Mouse (Mus musculus) limb, embryonic 15.5 days (tissue): ENCODE measurements around the gene Igflr1. TPM values are rescaled to one million over a fixed set of nuclear protein-coding genes. Genes with fewer than 3 reads are reported as not detected.
A peak's percentile ranks its signal among the peaks of the same experiment; 100 is the strongest.

Source experiments
- ATAC-seq: fragments of 200-750 bp; cut with Nextera tagmentation; 2 replicates; pipeline ENCODE4 v1.8.0; 2017; ENCODE audit warnings: low read depth, moderate TSS enrichment; ENCODE audit not compliant: insufficient number of reproducible peaks, low FRiP score, low TSS enrichment
- H3K27ac ChIP-seq: fragments of 300-500 bp; sonication (generic); 2 replicates; pipeline ENCODE4 v1.5.1; 2015; ENCODE audit warnings: moderate library complexity, mild to moderate bottlenecking, inconsistent platforms
- H3K27me3 ChIP-seq: fragments of 300-500 bp; sonication (generic); 2 replicates; pipeline ENCODE4 v1.6.1; 2015; ENCODE audit warnings: inconsistent platforms
- H3K36me3 ChIP-seq: fragments of 300-500 bp; sonication (generic); 2 replicates; pipeline ENCODE4 v1.6.1; 2015; ENCODE audit warnings: inconsistent platforms
- H3K4me1 ChIP-seq: fragments of 300-500 bp; sonication (generic); 2 replicates; pipeline ENCODE4 v1.6.1; 2015; ENCODE audit warnings: inconsistent platforms
- H3K4me2 ChIP-seq: fragments of 300-500 bp; sonication (generic); 2 replicates; pipeline ENCODE4 v1.6.1; 2015; ENCODE audit warnings: mild to moderate bottlenecking, inconsistent platforms
- H3K4me3 ChIP-seq: fragments of 300-500 bp; sonication (generic); 2 replicates; pipeline ENCODE4 v1.5.1; 2015; ENCODE audit warnings: mild to moderate bottlenecking, inconsistent platforms
- H3K9ac ChIP-seq: fragments of 300-500 bp; sonication (generic); 2 replicates; pipeline ENCODE4 v1.6.1; 2015; ENCODE audit warnings: inconsistent platforms
- H3K9me3 ChIP-seq: fragments of 300-500 bp; sonication (generic); 2 replicates; pipeline ENCODE4 v1.6.1; 2016; ENCODE audit warnings: inconsistent platforms
- WGBS: fragments of 180-500 bp; shearing (Covaris S2); methylation state at CpG from one replicate; pipeline ENCODE4 v1.1.7; 2015; 5-methylcytosine and 5-hydroxymethylcytosine counted together
- polyA plus RNA-seq: library from polyadenylated mRNA; unstranded; fragments of >200 nt; fragmentation: Nextera tagmentation; extraction: Ambion mirVana; gene quantifications from 2 replicates; pipeline ENCODE4 v1.2.1, GENCODE M21; 2015

Igflr1 gene
- polyA plus RNA-seq, result 3.0 and 3.5 TPM in 2 replicates

- Histone ChIP-seq H3K27ac (no peak within 1 kb of the TSS), H3K4me3 (peak within 1 kb of the TSS; percentile 68; the same call in 1 of the 2 replicates), H3K9ac (no peak within 1 kb of the TSS), H3K4me1 (peaks cover 7% of the 10 kb centered on the region), H3K9me3 (no peaks in the 10 kb centered on the region), H3K4me2 (no peak within 1 kb of the TSS), H3K27me3 (no peaks in the 10 kb centered on the region), H3K36me3 (peaks cover 51% of the 10 kb centered on the region)
- no peak for ATAC-seq
- 92% methylated on average over 12 of the region's 12 CpGs for WGBS
Observed at GRCm38 (mm10) chr7:30564970-30565571, at the start of gene Igflr1. Igflr1 (plus strand) TSS chr7:30565427.

- no peak for ATAC-seq
- Histone ChIP-seq H3K36me3 (peaks cover 5% of the 10 kb centered on the region), H3K9ac (no peak overlapping the region), H3K27ac (no peak overlapping the region), H3K4me3 (no peak overlapping the region), H3K27me3 (no peaks in the 10 kb centered on the region), H3K9me3 (no peaks in the 10 kb centered on the region), H3K4me1 (no peaks in the 10 kb centered on the region), H3K4me2 (no peak overlapping the region)
- WGBS, result 36% methylated on average over 8 of the region's 8 CpGs
Observed at GRCm38 (mm10) chr7:30518325-30518724, 46.9 kb upstream of the Igflr1 start.

GRCm38 (mm10) chr7:30520396-30520795 lies 44.8 kb upstream of the Igflr1 start:
- no peak overlapping the region for H3K4me2 ChIP-seq
- H3K36me3 ChIP-seq, result peaks cover 19% of the 10 kb centered on the region
- no peak overlapping the region for H3K27ac ChIP-seq
- no peaks in the 10 kb centered on the region for H3K4me1 ChIP-seq
- H3K27me3 ChIP-seq, result no peaks in the 10 kb centered on the region
- no peak overlapping the region for H3K4me3 ChIP-seq
- no peak overlapping the region for H3K9ac ChIP-seq
- 76% methylated on average over 4 of the region's 4 CpGs for WGBS
- H3K9me3 ChIP-seq, result no peaks in the 10 kb centered on the region
- ATAC-seq, result no peak

- Histone ChIP-seq H3K4me3 (no peak overlapping the region), H3K9ac (no peak overlapping the region), H3K4me1 (peaks cover 2% of the 10 kb centered on the region), H3K36me3 (peaks cover 22% of the 10 kb centered on the region), H3K9me3 (no peaks in the 10 kb centered on the region), H3K27me3 (no peaks in the 10 kb centered on the region), H3K27ac (no peak overlapping the region), H3K4me2 (no peak overlapping the region)
- WGBS, result 81% methylated on average over 5 of the region's 5 CpGs
- no peak for ATAC-seq
Observed at GRCm38 (mm10) chr7:30520856-30521255, 44.4 kb upstream of the Igflr1 start.

GRCm38 (mm10) chr7:30522871-30523270 lies 42.4 kb upstream of the Igflr1 start:
- 91% methylated on average over 10 of the region's 10 CpGs for WGBS
- Histone ChIP-seq H3K4me1 (peaks cover 15% of the 10 kb centered on the region), H3K9ac (no peak overlapping the region), H3K4me3 (no peak overlapping the region), H3K27ac (no peak overlapping the region), H3K4me2 (no peak overlapping the region), H3K36me3 (peaks cover 39% of the 10 kb centered on the region), H3K9me3 (no peaks in the 10 kb centered on the region), H3K27me3 (no peaks in the 10 kb centered on the region)
- ATAC-seq, result no peak

GRCm38 (mm10) chr7:30524487-30524886 lies 40.7 kb upstream of the Igflr1 start:
- 81% methylated on average over 6 of the region's 6 CpGs for WGBS
- Histone ChIP-seq H3K27me3 (no peaks in the 10 kb centered on the region), H3K36me3 (peaks cover 55% of the 10 kb centered on the region), H3K4me2 (no peak overlapping the region), H3K9me3 (no peaks in the 10 kb centered on the region), H3K27ac (no peak overlapping the region), H3K4me3 (no peak overlapping the region), H3K9ac (no peak overlapping the region), H3K4me1 (peaks cover 15% of the 10 kb centered on the region)
- no peak for ATAC-seq

- H3K27me3 ChIP-seq, result no peaks in the 10 kb centered on the region
- no peak for ATAC-seq
Observed at GRCm38 (mm10) chr7:30525954-30526353, 39.3 kb upstream of the Igflr1 start.

GRCm38 (mm10) chr7:30526399-30526798 lies 38.8 kb upstream of the Igflr1 start:
- Histone ChIP-seq H3K9me3 (no peaks in the 10 kb centered on the region), H3K4me3 (peak overlapping the region; percentile 20), H3K4me1 (peaks cover 15% of the 10 kb centered on the region), H3K27me3 (no peaks in the 10 kb centered on the region), H3K36me3 (peaks cover 71% of the 10 kb centered on the region), H3K4me2 (peak overlapping the region; percentile 32), H3K9ac (no peak overlapping the region), H3K27ac (peak overlapping the region; percentile 71)
- no peak for ATAC-seq
- 27% methylated on average over 17 of the region's 17 CpGs for WGBS

More at GRCm38 (mm10) chr7:30525954-30526353, 39.3 kb upstream of the Igflr1 start:
- WGBS, result 24% methylated on average over 10 of the region's 10 CpGs
- H3K36me3 ChIP-seq, result peaks cover 68% of the 10 kb centered on the region
- H3K4me1 ChIP-seq, result peaks cover 15% of the 10 kb centered on the region
- H3K9ac ChIP-seq, result no peak overlapping the region
- H3K27ac ChIP-seq, result peak overlapping the region; percentile 71
- H3K4me2 ChIP-seq, result peak overlapping the region; percentile 32
- H3K4me3 ChIP-seq, result peak overlapping the region; percentile 20
- H3K9me3 ChIP-seq, result no peaks in the 10 kb centered on the region

GRCm38 (mm10) chr7:30526981-30527380 lies 38.2 kb upstream of the Igflr1 start:
- Histone ChIP-seq H3K4me3 (0 out of 2 replicates have a peak overlapping the region, but pooled peaks have one; percentile 20), H3K27ac (no peak overlapping the region), H3K27me3 (no peaks in the 10 kb centered on the region), H3K36me3 (peaks cover 77% of the 10 kb centered on the region), H3K4me2 (no peak overlapping the region), H3K9ac (no peak overlapping the region), H3K9me3 (no peaks in the 10 kb centered on the region), H3K4me1 (peaks cover 15% of the 10 kb centered on the region)
- no peak for ATAC-seq
- 80% methylated on average over 14 of the region's 14 CpGs for WGBS

GRCm38 (mm10) chr7:30531291-30531815 lies 33.9 kb upstream of the Igflr1 start:
- 80% methylated on average over 9 of the region's 9 CpGs for WGBS
- H3K9me3 ChIP-seq, result no peaks in the 10 kb centered on the region
- no peak overlapping the region for H3K27ac ChIP-seq
- H3K4me3 ChIP-seq, result no peak overlapping the region
- H3K4me2 ChIP-seq, result no peak overlapping the region
- ATAC-seq, result no peak
- peaks cover 33% of the 10 kb centered on the region for H3K4me1 ChIP-seq
- H3K36me3 ChIP-seq, result peaks cover 58% of the 10 kb centered on the region
- H3K9ac ChIP-seq, result no peak overlapping the region
- no peaks in the 10 kb centered on the region for H3K27me3 ChIP-seq

GRCm38 (mm10) chr7:30532931-30533330 lies 32.3 kb upstream of the Igflr1 start:
- H3K27ac ChIP-seq, result no peak overlapping the region
- H3K4me3 ChIP-seq, result no peak overlapping the region
- H3K36me3 ChIP-seq, result peaks cover 44% of the 10 kb centered on the region
- no peak for ATAC-seq
- H3K9ac ChIP-seq, result no peak overlapping the region
- WGBS, result 51% methylated on average over 8 of the region's 8 CpGs
- H3K9me3 ChIP-seq, result no peaks in the 10 kb centered on the region
- H3K4me1 ChIP-seq, result peaks cover 24% of the 10 kb centered on the region
- no peak overlapping the region for H3K4me2 ChIP-seq
- no peaks in the 10 kb centered on the region for H3K27me3 ChIP-seq

- Histone ChIP-seq H3K36me3 (peaks cover 33% of the 10 kb centered on the region), H3K27me3 (no peaks in the 10 kb centered on the region), H3K4me3 (peak overlapping the region; percentile 78), H3K9ac (peak overlapping the region; percentile 69), H3K4me1 (peaks cover 24% of the 10 kb centered on the region), H3K27ac (no peak overlapping the region), H3K4me2 (peak overlapping the region; percentile 87), H3K9me3 (no peaks in the 10 kb centered on the region)
- 8% methylated on average over 20 of the region's 26 CpGs for WGBS
- no peak; the same call in 1 of the 2 replicates for ATAC-seq
Observed at GRCm38 (mm10) chr7:30533941-30534632, 31.1 kb upstream of the Igflr1 start.
